Mouse (Mus musculus): ENCODE measurements around the gene Scube1. TPM values are rescaled to one million over a fixed set of nuclear protein-coding genes. Genes with fewer than 3 reads are reported as not detected.

The Scube1 gene
- polyA plus RNA-seq, 1 experiment from 2014 or later = 8.7 TPM

- Histone ChIP-seq H3K4me3 (ENCODE audit: low read depth, low read length) (no peak overlapping the region), H3K4me1 (ENCODE audit: control insufficient read depth, insufficient read depth, low read length) (peaks cover 21% of the 10 kb centered on the region), H3K27me3 (ENCODE audit: control insufficient read depth, insufficient read depth, low read depth, low read length) (no peaks in the 10 kb centered on the region), H3K4me2 (ENCODE audit: low read length) (no peak overlapping the region), H3K9ac (ENCODE audit: low read depth, low read length) (no peak overlapping the region), H3K9me3 (replicated peaks; ENCODE audit: control insufficient read depth, low read length, poor library complexity, severe bottlenecking) (no peaks in the 10 kb centered on the region), H3K36me3 (ENCODE audit: control insufficient read depth, insufficient read depth, low read length) (peaks cover 14% of the 10 kb centered on the region), H3K27ac (ENCODE audit: low read length) (no peak overlapping the region)
- 91% methylated on average over 6 of the region's 6 CpGs for WGBS
- ATAC-seq = no peak
Measured at GRCm38 (mm10) chr15:83591758-83592157, 133.1 kb downstream of the Scube1 start.

GRCm38 (mm10) chr15:83590841-83591240 is 134.0 kb downstream of the Scube1 start:
- WGBS = 89% methylated on average over 4 of the region's 4 CpGs
- H3K9ac ChIP-seq (ENCODE audit: low read depth, low read length) = no peak overlapping the region
- H3K4me2 ChIP-seq (ENCODE audit: low read length) = no peak overlapping the region
- no peak for ATAC-seq
- H3K4me3 ChIP-seq (ENCODE audit: low read depth, low read length) = no peak overlapping the region
- no peak overlapping the region for H3K27ac ChIP-seq (ENCODE audit: low read length)
- H3K9me3 ChIP-seq (replicated peaks; ENCODE audit: control insufficient read depth, low read length, poor library complexity, severe bottlenecking) = no peaks in the 10 kb centered on the region
- peaks cover 23% of the 10 kb centered on the region for H3K36me3 ChIP-seq (ENCODE audit: control insufficient read depth, insufficient read depth, low read length)
- H3K27me3 ChIP-seq (ENCODE audit: control insufficient read depth, insufficient read depth, low read depth, low read length) = no peaks in the 10 kb centered on the region
- H3K4me1 ChIP-seq (ENCODE audit: control insufficient read depth, insufficient read depth, low read length) = peaks cover 21% of the 10 kb centered on the region

- no peak overlapping the region for H3K4me2 ChIP-seq (ENCODE audit: low read length)
- H3K27ac ChIP-seq (ENCODE audit: low read length) = no peak overlapping the region
- no peaks in the 10 kb centered on the region for H3K27me3 ChIP-seq (ENCODE audit: control insufficient read depth, insufficient read depth, low read depth, low read length)
- H3K4me3 ChIP-seq (ENCODE audit: low read depth, low read length) = no peak overlapping the region
- H3K9ac ChIP-seq (ENCODE audit: low read depth, low read length) = no peak overlapping the region
- WGBS = 87% methylated on average over 6 of the region's 6 CpGs
- H3K4me1 ChIP-seq (ENCODE audit: control insufficient read depth, insufficient read depth, low read length) = no peaks in the 10 kb centered on the region
- H3K9me3 ChIP-seq (replicated peaks; ENCODE audit: control insufficient read depth, low read length, poor library complexity, severe bottlenecking) = no peaks in the 10 kb centered on the region
- H3K36me3 ChIP-seq (ENCODE audit: control insufficient read depth, insufficient read depth, low read length) = peaks cover 52% of the 10 kb centered on the region
- ATAC-seq = no peak
Measured at GRCm38 (mm10) chr15:83584741-83585220, 140.0 kb downstream of the Scube1 start.

- Histone ChIP-seq H3K36me3 (ENCODE audit: control insufficient read depth, insufficient read depth, low read length) (peaks cover 60% of the 10 kb centered on the region), H3K4me2 (ENCODE audit: low read length) (no peak overlapping the region), H3K4me1 (ENCODE audit: control insufficient read depth, insufficient read depth, low read length) (no peaks in the 10 kb centered on the region; the same call in 1 of the 2 replicates), H3K27ac (ENCODE audit: low read length) (no peak overlapping the region), H3K4me3 (ENCODE audit: low read depth, low read length) (no peak overlapping the region), H3K27me3 (ENCODE audit: control insufficient read depth, insufficient read depth, low read depth, low read length) (no peaks in the 10 kb centered on the region), H3K9me3 (replicated peaks; ENCODE audit: control insufficient read depth, low read length, poor library complexity, severe bottlenecking) (no peaks in the 10 kb centered on the region), H3K9ac (ENCODE audit: low read depth, low read length) (no peak overlapping the region)
- 65% methylated on average over 8 of the region's 8 CpGs for WGBS
- ATAC-seq = no peak
Measured at GRCm38 (mm10) chr15:83583419-83584156, 141.2 kb downstream of the Scube1 start.

- Histone ChIP-seq H3K27ac (ENCODE audit: low read length) (no peak overlapping the region), H3K9me3 (replicated peaks; ENCODE audit: control insufficient read depth, low read length, poor library complexity, severe bottlenecking) (no peaks in the 10 kb centered on the region), H3K4me2 (ENCODE audit: low read length) (no peak overlapping the region), H3K4me3 (ENCODE audit: low read depth, low read length) (no peak overlapping the region), H3K9ac (ENCODE audit: low read depth, low read length) (no peak overlapping the region), H3K4me1 (ENCODE audit: control insufficient read depth, insufficient read depth, low read length) (no peaks in the 10 kb centered on the region; the same call in 1 of the 2 replicates), H3K27me3 (ENCODE audit: control insufficient read depth, insufficient read depth, low read depth, low read length) (no peaks in the 10 kb centered on the region), H3K36me3 (ENCODE audit: control insufficient read depth, insufficient read depth, low read length) (peaks cover 59% of the 10 kb centered on the region)
- no peak for ATAC-seq
- 79% methylated on average over 4 of the region's 4 CpGs for WGBS
Measured at GRCm38 (mm10) chr15:83582931-83583330, 141.9 kb downstream of the Scube1 start.

DNA sequence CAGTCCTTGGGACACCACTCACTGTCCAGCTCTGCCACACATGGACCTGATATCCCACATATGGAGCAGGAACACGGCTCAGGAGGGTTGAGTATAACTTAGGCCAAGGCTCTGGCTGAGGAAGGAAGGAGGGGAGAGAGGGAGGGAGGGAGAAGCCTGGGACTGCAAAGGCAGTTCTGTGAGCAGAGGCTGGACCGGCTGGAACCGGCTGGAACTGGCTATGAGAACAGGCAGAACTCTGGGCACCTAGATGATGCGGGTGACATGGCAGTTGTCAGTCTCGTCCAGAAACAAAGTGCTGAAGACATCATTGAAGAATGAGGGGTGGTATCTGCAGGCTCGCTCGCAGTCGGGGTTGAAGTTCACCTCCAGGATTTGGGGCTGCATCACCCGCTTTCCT is 148.2 kb downstream of the Scube1 start:
- Histone ChIP-seq H3K4me1 (ENCODE audit: control insufficient read depth, insufficient read depth, low read length) (no peaks in the 10 kb centered on the region; the same call in 1 of the 2 replicates), H3K27me3 (ENCODE audit: control insufficient read depth, insufficient read depth, low read depth, low read length) (no peaks in the 10 kb centered on the region), H3K9me3 (replicated peaks; ENCODE audit: control insufficient read depth, low read length, poor library complexity, severe bottlenecking) (no peaks in the 10 kb centered on the region), H3K4me3 (ENCODE audit: low read depth, low read length) (no peak overlapping the region), H3K27ac (ENCODE audit: low read length) (no peak overlapping the region), H3K36me3 (ENCODE audit: control insufficient read depth, insufficient read depth, low read length) (peaks cover 52% of the 10 kb centered on the region), H3K9ac (ENCODE audit: low read depth, low read length) (no peak overlapping the region), H3K4me2 (ENCODE audit: low read length) (no peak overlapping the region)
- WGBS = 92% methylated on average over 9 of the region's 9 CpGs
- no peak for ATAC-seq

- Histone ChIP-seq H3K4me1 (ENCODE audit: control insufficient read depth, insufficient read depth, low read length) (no peaks in the 10 kb centered on the region; the same call in 1 of the 2 replicates), H3K4me3 (ENCODE audit: low read depth, low read length) (no peak overlapping the region), H3K27me3 (ENCODE audit: control insufficient read depth, insufficient read depth, low read depth, low read length) (no peaks in the 10 kb centered on the region), H3K9me3 (replicated peaks; ENCODE audit: control insufficient read depth, low read length, poor library complexity, severe bottlenecking) (no peaks in the 10 kb centered on the region), H3K4me2 (ENCODE audit: low read length) (no peak overlapping the region), H3K9ac (ENCODE audit: low read depth, low read length) (no peak overlapping the region), H3K27ac (ENCODE audit: low read length) (no peak overlapping the region), H3K36me3 (ENCODE audit: control insufficient read depth, insufficient read depth, low read length) (peaks cover 43% of the 10 kb centered on the region)
- WGBS = 96% methylated on average over 8 of the region's 8 CpGs
- no peak for ATAC-seq
Measured at GRCm38 (mm10) chr15:83575543-83575942, 149.3 kb downstream of the Scube1 start.

DNA sequence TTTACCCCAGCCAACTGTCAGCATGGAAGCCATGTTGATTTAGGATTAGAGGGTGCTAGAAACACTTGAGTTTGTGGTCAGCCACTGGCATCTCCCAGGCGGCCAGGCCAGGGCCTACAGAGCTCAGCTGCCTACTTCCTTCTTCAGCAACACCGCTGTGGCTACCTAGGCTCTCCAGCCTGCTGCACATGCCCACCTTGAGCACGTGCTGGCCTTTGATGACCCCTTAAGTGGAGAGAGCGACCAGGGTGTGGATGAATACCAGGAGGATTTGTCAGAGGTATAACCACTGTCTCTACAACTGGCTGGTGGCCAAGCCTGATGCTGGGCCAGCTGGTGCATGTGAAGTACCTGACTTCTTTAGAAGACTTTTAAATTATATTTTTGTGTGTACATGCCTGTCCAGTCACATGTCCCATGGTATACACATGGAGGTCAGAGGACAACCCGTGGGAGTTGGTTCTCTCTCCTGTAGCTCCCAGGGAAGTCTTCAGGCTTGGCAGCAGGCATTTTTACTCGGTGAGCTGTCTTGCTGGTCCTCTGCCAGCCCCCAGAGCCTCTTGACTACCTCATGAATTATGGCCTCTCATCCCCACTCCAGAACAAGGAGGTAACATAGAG is 150.0 kb downstream of the Scube1 start:
- Histone ChIP-seq H3K9ac (ENCODE audit: low read depth, low read length) (no peak overlapping the region), H3K4me1 (ENCODE audit: control insufficient read depth, insufficient read depth, low read length) (no peaks in the 10 kb centered on the region; the same call in 1 of the 2 replicates), H3K9me3 (replicated peaks; ENCODE audit: control insufficient read depth, low read length, poor library complexity, severe bottlenecking) (no peaks in the 10 kb centered on the region), H3K4me2 (ENCODE audit: low read length) (no peak overlapping the region), H3K4me3 (ENCODE audit: low read depth, low read length) (no peak overlapping the region), H3K27ac (ENCODE audit: low read length) (no peak overlapping the region), H3K27me3 (ENCODE audit: control insufficient read depth, insufficient read depth, low read depth, low read length) (no peaks in the 10 kb centered on the region), H3K36me3 (ENCODE audit: control insufficient read depth, insufficient read depth, low read length) (peaks cover 36% of the 10 kb centered on the region)
- 94% methylated on average over 6 of the region's 6 CpGs for WGBS
- no peak for ATAC-seq

DNA sequence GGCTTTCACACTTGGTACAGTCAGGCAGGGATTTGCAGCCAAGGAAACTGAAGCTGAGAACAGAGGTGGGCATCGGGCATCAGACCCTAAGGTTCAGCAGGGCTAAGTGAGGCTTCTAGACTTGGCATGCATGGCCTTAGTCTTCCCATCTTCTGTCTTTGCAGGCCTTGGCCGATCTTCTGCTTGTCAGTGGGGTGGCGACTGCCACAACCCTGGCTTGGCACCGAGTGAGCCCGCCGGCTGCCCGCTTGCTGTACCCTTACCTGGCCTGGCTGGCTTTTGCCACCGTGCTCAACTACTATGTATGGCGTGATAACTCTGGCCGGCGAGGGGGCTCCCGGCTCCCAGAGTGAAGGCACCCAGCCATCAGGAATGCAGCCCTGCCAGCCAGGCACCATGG is 151.2 kb downstream of the Scube1 start:
- H3K4me2 ChIP-seq (ENCODE audit: low read length) = no peak overlapping the region
- 95% methylated on average over 12 of the region's 12 CpGs for WGBS
- no peaks in the 10 kb centered on the region for H3K27me3 ChIP-seq (ENCODE audit: control insufficient read depth, insufficient read depth, low read depth, low read length)
- H3K36me3 ChIP-seq (ENCODE audit: control insufficient read depth, insufficient read depth, low read length) = peaks cover 27% of the 10 kb centered on the region
- ATAC-seq = no peak
- no peaks in the 10 kb centered on the region for H3K4me1 ChIP-seq (ENCODE audit: control insufficient read depth, insufficient read depth, low read length)
- no peak overlapping the region for H3K9ac ChIP-seq (ENCODE audit: low read depth, low read length)
- H3K9me3 ChIP-seq (replicated peaks; ENCODE audit: control insufficient read depth, low read length, poor library complexity, severe bottlenecking) = no peaks in the 10 kb centered on the region
- no peak overlapping the region for H3K27ac ChIP-seq (ENCODE audit: low read length)
- H3K4me3 ChIP-seq (ENCODE audit: low read depth, low read length) = no peak overlapping the region
